Mouse (Mus musculus): ENCODE results near the gene Tada3. TPM values are rescaled to one million over a fixed set of nuclear protein-coding genes. Genes with fewer than 3 reads are reported as not detected.
"Not testable (repeated sequence)": the region's sequence is repeated elsewhere in the genome, so short reads cannot be mapped to it uniquely, and the experiment has no call there.

The Tada3 gene
- polyA plus RNA-seq, 1 experiment: 41.0 TPM

GRCm38 (mm10) chr6:113334216-113334615 is 43.5 kb downstream of the Tada3 start:
- H3K4me1 ChIP-seq (ENCODE audit: control insufficient read depth, insufficient read depth, low read length): no peaks in the 10 kb centered on the region
- H3K4me3 ChIP-seq (ENCODE audit: low read depth, low read length): no peak overlapping the region
- H3K36me3 ChIP-seq (ENCODE audit: control insufficient read depth, insufficient read depth, low read length, poor library complexity, severe bottlenecking): peaks cover 11% of the 10 kb centered on the region; the same call in 1 of the 2 replicates
- H3K27me3 ChIP-seq (ENCODE audit: control insufficient read depth, insufficient read depth, low read length, poor library complexity, severe bottlenecking): no peaks in the 10 kb centered on the region
- no peak overlapping the region for H3K27ac ChIP-seq (ENCODE audit: insufficient read depth, low read length)
- TF ChIP-seq CTCF (IDR thresholded peaks at IDR 0.05; ENCODE audit: low read depth, low read length) (no peak), EP300 (IDR thresholded peaks at IDR 0.05; ENCODE audit: insufficient read depth, low read depth, low read length) (no peak), POLR2A (IDR thresholded peaks at IDR 0.05; ENCODE audit: insufficient read depth, low read length) (no peak)
- no peaks in the 10 kb centered on the region for H3K9me3 ChIP-seq (replicated peaks; ENCODE audit: control insufficient read depth, insufficient read depth, low read length, poor library complexity, severe bottlenecking)
- H3K9ac ChIP-seq (ENCODE audit: low read depth, poor library complexity, severe bottlenecking): no peak overlapping the region

- Histone ChIP-seq H3K27ac (ENCODE audit: insufficient read depth, low read length) (no peak overlapping the region), H3K36me3 (ENCODE audit: control insufficient read depth, insufficient read depth, low read length, poor library complexity, severe bottlenecking) (peaks cover 13% of the 10 kb centered on the region; the same call in 1 of the 2 replicates), H3K4me1 (ENCODE audit: control insufficient read depth, insufficient read depth, low read length) (no peaks in the 10 kb centered on the region), H3K9me3 (replicated peaks; ENCODE audit: control insufficient read depth, insufficient read depth, low read length, poor library complexity, severe bottlenecking) (no peaks in the 10 kb centered on the region), H3K9ac (ENCODE audit: low read depth, poor library complexity, severe bottlenecking) (no peak overlapping the region), H3K4me3 (ENCODE audit: low read depth, low read length) (no peak overlapping the region), H3K27me3 (ENCODE audit: control insufficient read depth, insufficient read depth, low read length, poor library complexity, severe bottlenecking) (no peaks in the 10 kb centered on the region)
- no peak for TF ChIP-seq POLR2A (IDR thresholded peaks at IDR 0.05; ENCODE audit: insufficient read depth, low read length)
- no peak for TF ChIP-seq CTCF (IDR thresholded peaks at IDR 0.05; ENCODE audit: low read depth, low read length)
- no peak for TF ChIP-seq EP300 (IDR thresholded peaks at IDR 0.05; ENCODE audit: insufficient read depth, low read depth, low read length)
Measured at GRCm38 (mm10) chr6:113333137-113333950, 44.3 kb downstream of the Tada3 start.

- H3K36me3 ChIP-seq (ENCODE audit: control insufficient read depth, insufficient read depth, low read length, poor library complexity, severe bottlenecking): peaks cover 13% of the 10 kb centered on the region; the same call in 1 of the 2 replicates
- not testable (repeated sequence) for H3K4me3 ChIP-seq (ENCODE audit: low read depth, low read length); H3K9me3 ChIP-seq (replicated peaks; ENCODE audit: control insufficient read depth, insufficient read depth, low read length, poor library complexity, severe bottlenecking); H3K4me1 ChIP-seq (ENCODE audit: control insufficient read depth, insufficient read depth, low read length); H3K27me3 ChIP-seq (ENCODE audit: control insufficient read depth, insufficient read depth, low read length, poor library complexity, severe bottlenecking); H3K9ac ChIP-seq (ENCODE audit: low read depth, poor library complexity, severe bottlenecking); H3K27ac ChIP-seq (ENCODE audit: insufficient read depth, low read length)
Measured at GRCm38 (mm10) chr6:113332734-113333133, 44.9 kb downstream of the Tada3 start.

GRCm38 (mm10) chr6:113331721-113332120 is 46.0 kb downstream of the Tada3 start:
- no peak for TF ChIP-seq POLR2A (IDR thresholded peaks at IDR 0.05; ENCODE audit: insufficient read depth, low read length)
- TF ChIP-seq EP300 (IDR thresholded peaks at IDR 0.05; ENCODE audit: insufficient read depth, low read depth, low read length): no peak
- no peak for TF ChIP-seq CTCF (IDR thresholded peaks at IDR 0.05; ENCODE audit: low read depth, low read length)
- no peak overlapping the region for H3K4me3 ChIP-seq (ENCODE audit: low read depth, low read length)
- no peaks in the 10 kb centered on the region for H3K9me3 ChIP-seq (replicated peaks; ENCODE audit: control insufficient read depth, insufficient read depth, low read length, poor library complexity, severe bottlenecking)
- peaks cover 13% of the 10 kb centered on the region; the same call in 1 of the 2 replicates for H3K36me3 ChIP-seq (ENCODE audit: control insufficient read depth, insufficient read depth, low read length, poor library complexity, severe bottlenecking)
- H3K9ac ChIP-seq (ENCODE audit: low read depth, poor library complexity, severe bottlenecking): no peak overlapping the region
- H3K4me1 ChIP-seq (ENCODE audit: control insufficient read depth, insufficient read depth, low read length): no peaks in the 10 kb centered on the region
- no peaks in the 10 kb centered on the region for H3K27me3 ChIP-seq (ENCODE audit: control insufficient read depth, insufficient read depth, low read length, poor library complexity, severe bottlenecking)
- H3K27ac ChIP-seq (ENCODE audit: insufficient read depth, low read length): no peak overlapping the region

GRCm38 (mm10) chr6:113330547-113330946 is 47.1 kb downstream of the Tada3 start:
- Histone ChIP-seq H3K36me3 (ENCODE audit: control insufficient read depth, insufficient read depth, low read length, poor library complexity, severe bottlenecking) (peaks cover 11% of the 10 kb centered on the region; the same call in 1 of the 2 replicates), H3K27me3 (ENCODE audit: control insufficient read depth, insufficient read depth, low read length, poor library complexity, severe bottlenecking) (no peaks in the 10 kb centered on the region)

GRCm38 (mm10) chr6:113329396-113329795 is 48.3 kb downstream of the Tada3 start:
- Histone ChIP-seq H3K4me1 (ENCODE audit: control insufficient read depth, insufficient read depth, low read length) (no peaks in the 10 kb centered on the region), H3K4me3 (ENCODE audit: low read depth, low read length) (no peak overlapping the region), H3K9me3 (replicated peaks; ENCODE audit: control insufficient read depth, insufficient read depth, low read length, poor library complexity, severe bottlenecking) (no peaks in the 10 kb centered on the region), H3K27me3 (ENCODE audit: control insufficient read depth, insufficient read depth, low read length, poor library complexity, severe bottlenecking) (no peaks in the 10 kb centered on the region), H3K36me3 (ENCODE audit: control insufficient read depth, insufficient read depth, low read length, poor library complexity, severe bottlenecking) (peaks cover 12% of the 10 kb centered on the region), H3K27ac (ENCODE audit: insufficient read depth, low read length) (no peak overlapping the region), H3K9ac (ENCODE audit: low read depth, poor library complexity, severe bottlenecking) (no peak overlapping the region)
- TF ChIP-seq EP300 (IDR thresholded peaks at IDR 0.05; ENCODE audit: insufficient read depth, low read depth, low read length): no peak
- TF ChIP-seq CTCF (IDR thresholded peaks at IDR 0.05; ENCODE audit: low read depth, low read length): no peak
- TF ChIP-seq POLR2A (IDR thresholded peaks at IDR 0.05; ENCODE audit: insufficient read depth, low read length): no peak

More at GRCm38 (mm10) chr6:113330547-113330946, 47.1 kb downstream of the Tada3 start:
- Histone ChIP-seq H3K4me1 (ENCODE audit: control insufficient read depth, insufficient read depth, low read length) (no peaks in the 10 kb centered on the region), H3K9ac (ENCODE audit: low read depth, poor library complexity, severe bottlenecking) (no peak overlapping the region), H3K27ac (ENCODE audit: insufficient read depth, low read length) (no peak overlapping the region), H3K4me3 (ENCODE audit: low read depth, low read length) (no peak overlapping the region), H3K9me3 (replicated peaks; ENCODE audit: control insufficient read depth, insufficient read depth, low read length, poor library complexity, severe bottlenecking) (no peaks in the 10 kb centered on the region)
- TF ChIP-seq EP300 (IDR thresholded peaks at IDR 0.05; ENCODE audit: insufficient read depth, low read depth, low read length) (no peak), POLR2A (IDR thresholded peaks at IDR 0.05; ENCODE audit: insufficient read depth, low read length) (no peak), CTCF (IDR thresholded peaks at IDR 0.05; ENCODE audit: low read depth, low read length) (no peak)
